Mouse (Mus musculus): ENCODE results near the gene Pepd.

DNA sequence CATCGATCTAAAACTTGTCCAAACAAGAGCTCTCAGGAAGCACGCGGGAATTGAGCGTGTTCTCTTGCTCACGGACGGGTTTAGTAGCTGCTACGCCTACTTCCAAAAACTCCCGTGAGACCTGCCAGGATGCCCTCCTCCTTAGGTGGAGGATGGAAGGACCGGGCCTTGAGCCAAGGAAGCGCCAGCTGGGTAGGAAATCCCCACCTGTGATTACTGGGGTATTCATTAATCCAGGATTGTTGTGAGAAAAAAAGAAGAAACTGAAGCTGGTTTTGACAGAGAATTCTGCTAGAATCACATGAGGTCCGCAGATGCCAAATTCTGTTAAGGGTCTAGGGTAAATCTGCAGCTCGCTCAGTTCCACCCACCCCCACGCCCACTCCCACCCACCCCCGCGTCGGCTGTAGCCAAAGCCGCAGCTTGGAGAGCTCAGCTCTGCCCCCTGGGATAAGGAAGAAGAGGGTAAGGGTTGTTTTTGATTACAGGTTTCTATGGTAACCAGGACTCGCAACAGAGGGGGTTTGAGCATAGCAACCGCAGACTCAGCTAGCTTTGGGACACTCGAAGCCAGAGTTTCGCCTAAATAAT lies 174.2 kb downstream of the Pepd start:
- TF ChIP-seq TAL1 (IDR thresholded peaks at IDR 0.05; ENCODE audit: low read length) (no peak), GATA1 (IDR thresholded peaks at IDR 0.05; ENCODE audit: low read length) (no peak)
